Mouse (Mus musculus): ENCODE data around the gene Krtap4-16.
"Not testable (repeated sequence)": the region's sequence is repeated elsewhere in the genome, so short reads cannot be mapped to it uniquely, and the experiment has no call there.

Krtap4-16 gene

GRCm38 (mm10) chr11:99851508-99851907 lies at the start of gene Krtap4-16:
Krtap4-16 (minus strand) TSS chr11:99851608.
- no peak for DNase-seq (ENCODE audit: extremely low spot score)

- not testable (repeated sequence) for DNase-seq (ENCODE audit: extremely low spot score)
Observed at GRCm38 (mm10) chr11:99878887-99879286, 27.5 kb upstream of the Krtap4-16 start, which contains the start of gene Gm11567. Gm11567 (plus strand) TSS chr11:99879187.

DNA sequence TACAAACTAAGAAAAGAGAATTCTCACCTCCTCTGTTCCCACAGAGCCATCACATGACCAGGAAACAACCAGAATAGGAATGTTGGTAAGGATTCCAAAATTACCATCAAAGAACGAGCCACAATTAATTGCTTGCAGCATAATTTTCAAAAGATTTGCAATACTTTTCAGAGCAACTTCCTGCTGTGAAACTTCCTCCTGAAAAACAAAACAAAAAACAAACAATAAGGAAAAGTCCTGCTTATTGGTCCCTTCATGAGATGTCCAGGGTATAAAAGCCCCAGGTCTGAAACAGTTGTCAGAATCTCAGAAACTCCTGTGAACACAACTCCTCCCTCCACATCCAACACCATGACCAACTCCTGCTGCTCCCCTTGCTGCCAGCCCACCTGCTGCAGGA lies 21.7 kb upstream of the Krtap4-16 start, which contains the start of gene Krtap9-1:
Gene Krtap9-1, plus strand, starts transcription at position 301 of the 400 bp plus-strand sequence.
- not testable (repeated sequence) for DNase-seq (ENCODE audit: extremely low spot score)

GRCm38 (mm10) chr11:99864176-99864575 lies 12.8 kb upstream of the Krtap4-16 start, which contains the start of gene Gm11559:
Gm11559 (plus strand) TSS chr11:99864476.
- DNase-seq (ENCODE audit: extremely low spot score) = not testable (repeated sequence)

GRCm38 (mm10) chr11:99858761-99859160 lies 7.4 kb upstream of the Krtap4-16 start:
- no peak for DNase-seq (ENCODE audit: extremely low spot score)

GRCm38 (mm10) chr11:99857617-99858016 lies 6.2 kb upstream of the Krtap4-16 start, which contains the start of gene Gm11568:
Gm11568 (plus strand) TSS chr11:99857917.
- no peak for DNase-seq (ENCODE audit: extremely low spot score)

DNA sequence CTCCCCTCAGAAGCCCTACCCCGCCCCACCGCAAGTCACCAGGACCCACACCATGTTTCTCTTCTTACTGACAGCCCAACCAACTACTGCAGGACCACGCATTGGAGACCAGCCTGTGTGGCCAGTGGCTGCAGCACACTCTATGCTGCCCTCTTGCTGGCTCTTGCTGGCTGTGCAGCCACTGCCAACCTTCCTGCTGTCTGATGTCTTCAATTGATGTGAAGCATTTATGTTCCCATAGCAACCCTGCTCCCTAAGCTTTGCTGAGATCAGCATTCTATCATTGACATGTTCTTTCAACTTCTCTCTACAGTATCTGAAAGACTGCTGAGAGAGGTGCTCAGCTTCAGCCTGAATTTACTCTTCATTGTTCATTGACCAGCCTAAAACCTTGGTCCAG lies 2.7 kb upstream of the Krtap4-16 start:
- DNase-seq (ENCODE audit: extremely low spot score) = peak; percentile 22

DNA sequence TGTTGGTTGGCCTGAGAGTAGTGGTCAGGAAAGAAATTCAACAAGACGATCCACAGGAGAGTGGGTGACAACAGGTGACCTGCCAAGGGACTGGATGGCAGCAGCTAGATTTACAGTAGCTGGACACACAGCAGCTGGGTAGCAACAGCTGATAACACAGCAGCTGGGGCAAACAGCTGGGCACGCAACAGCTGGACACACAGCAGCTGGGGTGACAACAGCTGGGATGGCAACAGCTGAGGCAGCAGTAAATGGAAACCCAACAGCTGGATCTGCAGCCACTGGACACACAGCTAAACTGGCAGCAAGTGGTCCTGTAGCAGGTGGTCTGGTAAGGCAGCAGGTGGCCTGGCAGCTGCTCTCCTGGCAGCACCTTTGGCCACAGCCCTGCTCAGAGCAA lies 4.7 kb downstream of the Krtap4-16 start:
- DNase-seq (ENCODE audit: extremely low spot score) = no peak

DNA sequence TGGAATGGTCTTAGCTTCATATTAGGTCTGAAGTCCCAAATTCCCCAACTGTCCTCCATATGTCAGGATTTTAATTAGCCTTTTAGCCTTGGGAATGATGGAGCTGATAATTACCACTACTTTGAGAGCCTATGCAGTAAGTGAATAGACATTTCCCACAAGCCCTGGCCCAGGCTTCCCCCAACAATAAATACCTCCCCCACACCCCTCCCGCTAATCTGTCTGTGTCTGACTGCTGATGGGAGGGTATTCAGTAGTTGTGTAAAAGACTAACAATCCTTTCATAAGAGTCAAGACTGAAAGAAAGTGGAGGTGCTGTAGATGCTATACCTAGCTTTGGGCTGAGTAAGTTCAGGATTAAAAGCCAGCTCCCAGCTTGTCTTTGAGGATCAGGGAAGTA lies 9.2 kb downstream of the Krtap4-16 start:
- DNase-seq (ENCODE audit: extremely low spot score) = no peak

DNA sequence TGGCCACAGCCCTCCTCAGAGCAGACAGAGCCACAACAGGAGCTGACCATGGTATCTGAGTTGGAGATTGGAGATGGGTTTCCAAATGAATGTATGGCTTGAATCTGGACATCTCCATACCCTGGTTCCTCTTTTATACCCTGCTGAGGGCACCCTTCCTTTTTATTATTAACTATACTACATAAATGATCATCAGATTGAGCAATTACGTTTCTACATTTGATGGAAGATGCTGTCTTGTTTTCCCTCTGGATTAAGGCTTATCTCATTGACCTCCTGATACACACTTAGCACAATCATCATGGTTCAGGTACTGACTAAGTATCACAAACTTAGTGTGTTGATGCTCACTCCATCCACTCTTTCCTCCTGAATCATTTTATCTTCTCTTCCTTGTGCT lies 13.4 kb downstream of the Krtap4-16 start, which contains the start of gene 2300003K06Rik:
Gene 2300003K06Rik, minus strand, starts transcription at position 101 of the 400 bp plus-strand sequence.
- DNase-seq (ENCODE audit: extremely low spot score) = no peak

DNA sequence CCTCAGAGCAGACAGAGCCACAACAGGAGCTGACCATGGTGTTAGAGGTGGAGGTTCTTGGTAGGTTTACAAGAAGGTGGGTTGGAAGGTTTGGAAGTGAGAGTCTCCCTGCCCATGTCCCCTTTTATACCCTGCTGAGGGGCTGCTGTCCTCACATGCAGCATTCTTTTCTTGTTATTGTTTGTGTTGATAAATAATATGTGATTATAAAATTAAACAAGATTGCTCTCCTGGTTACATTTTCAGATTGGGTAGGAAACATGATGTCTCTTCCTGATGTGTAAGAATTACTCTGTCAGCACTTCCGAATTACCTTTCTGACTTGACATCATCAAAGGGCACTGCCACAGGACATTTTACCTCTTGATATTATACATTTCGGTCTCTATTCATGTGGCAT lies 35.8 kb downstream of the Krtap4-16 start, which contains the start of gene Gm11564:
Gene Gm11564, minus strand, starts transcription at position 101 of the 400 bp plus-strand sequence.
- DNase-seq (ENCODE audit: extremely low spot score) = not testable (repeated sequence)

DNA sequence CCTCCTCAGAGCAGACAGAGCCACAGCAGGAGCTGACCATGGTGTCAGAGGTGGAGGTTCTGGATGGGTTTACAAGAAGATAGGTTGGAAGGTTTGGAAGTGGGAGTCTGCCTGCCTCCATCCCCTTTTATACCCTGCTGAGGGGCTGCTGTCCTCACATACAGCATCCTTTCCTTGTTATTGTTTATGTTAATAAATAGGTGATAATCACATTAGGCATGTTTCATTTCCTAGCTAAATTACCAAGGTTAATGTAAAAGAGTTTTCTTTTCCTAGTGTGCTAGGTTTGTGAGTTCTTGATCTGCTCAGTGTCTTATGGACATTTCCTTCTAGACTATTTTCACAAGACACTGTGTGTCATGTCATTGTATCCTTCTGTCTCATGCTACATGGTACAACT lies 41.6 kb downstream of the Krtap4-16 start, which contains the start of gene Krtap4-13:
Gene Krtap4-13, minus strand, starts transcription at position 101 of the 400 bp plus-strand sequence.
- DNase-seq (ENCODE audit: extremely low spot score) = not testable (repeated sequence)

DNA sequence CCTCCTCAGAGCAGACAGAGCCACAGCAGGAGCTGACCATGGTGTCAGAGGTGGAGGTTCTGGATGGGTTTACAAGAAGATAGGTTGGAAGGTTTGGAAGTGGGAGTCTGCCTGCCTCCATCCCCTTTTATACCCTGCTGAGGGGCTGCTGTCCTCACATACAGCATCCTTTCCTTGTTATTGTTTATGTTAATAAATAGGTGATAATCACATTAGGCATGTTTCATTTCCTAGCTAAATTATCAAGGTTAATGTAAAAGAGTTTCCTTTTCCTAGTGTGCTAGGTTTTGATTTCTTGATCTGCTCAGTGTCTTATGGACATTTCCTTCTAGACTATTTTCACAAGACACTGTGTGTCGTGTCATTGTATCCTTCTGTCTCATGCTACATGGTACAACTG lies 47.1 kb downstream of the Krtap4-16 start, which contains the start of gene Gm11554:
Gene Gm11554, minus strand, starts transcription at position 101 of the 400 bp plus-strand sequence.
- DNase-seq (ENCODE audit: extremely low spot score) = not testable (repeated sequence)
